Mouse (Mus musculus): ENCODE measurements around the gene Tac2. TPM values are rescaled to one million over a fixed set of nuclear protein-coding genes. Genes with fewer than 3 reads are reported as not detected.
A peak's percentile ranks its signal among the peaks of the same experiment; 100 is the strongest.

Gene Tac2
- total RNA-seq, 2 experiments from 2014 or later: 2.2 to 3.6 TPM

DNA sequence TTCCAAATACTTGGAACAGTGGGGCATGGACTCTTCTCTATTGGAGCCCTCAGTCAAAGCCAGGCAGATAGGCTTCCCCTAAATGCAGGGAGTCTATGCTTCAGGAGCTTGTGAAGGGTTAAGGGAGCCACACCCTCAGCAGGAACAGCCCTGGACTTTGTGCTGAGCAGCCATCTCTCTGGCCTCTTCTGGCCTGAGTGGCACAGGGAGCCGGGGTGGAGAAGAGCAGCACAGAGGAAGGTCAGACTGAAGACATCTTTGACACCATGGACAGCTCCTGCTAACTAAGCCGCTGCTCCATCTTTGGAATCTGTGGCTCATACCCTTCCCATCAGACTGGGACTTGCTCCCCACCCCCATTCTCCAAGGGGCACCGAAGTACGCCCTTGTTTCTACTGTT, 21.0 kb upstream of the Tac2 start:
- no peak for DNase-seq (ENCODE audit: low spot score in 2 of 2)
- Histone ChIP-seq H3K4me3 (no peak overlapping the region), H3K27ac (no peak overlapping the region)
- no peak for TF ChIP-seq CTCF (conservative IDR thresholded peaks at IDR 0.05)

DNA sequence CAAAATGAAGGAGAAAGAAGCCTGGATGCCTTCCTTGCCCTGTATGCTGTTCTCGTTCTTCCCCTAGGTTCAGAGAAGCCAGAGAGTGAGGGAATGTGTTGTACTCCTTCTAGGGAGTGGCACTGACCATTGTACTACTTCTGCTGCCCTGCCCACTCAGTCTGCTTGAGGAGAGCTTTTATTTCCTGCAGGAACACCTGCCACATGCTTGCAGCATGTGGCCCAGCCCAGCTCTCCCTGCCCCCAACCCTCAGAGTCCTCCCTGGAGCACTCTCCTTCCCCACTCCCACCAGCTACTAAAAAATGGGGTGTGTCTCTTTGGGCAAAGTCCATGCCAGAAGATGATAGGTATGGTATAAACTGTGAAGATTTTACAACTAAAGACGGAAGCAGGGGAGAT, 20.0 kb upstream of the Tac2 start:
- no peak overlapping the region for H3K27ac ChIP-seq
- DNase-seq (ENCODE audit: low spot score in 2 of 2): no peak
- no peak for TF ChIP-seq CTCF (conservative IDR thresholded peaks at IDR 0.05)
- H3K4me3 ChIP-seq: no peak overlapping the region

DNA sequence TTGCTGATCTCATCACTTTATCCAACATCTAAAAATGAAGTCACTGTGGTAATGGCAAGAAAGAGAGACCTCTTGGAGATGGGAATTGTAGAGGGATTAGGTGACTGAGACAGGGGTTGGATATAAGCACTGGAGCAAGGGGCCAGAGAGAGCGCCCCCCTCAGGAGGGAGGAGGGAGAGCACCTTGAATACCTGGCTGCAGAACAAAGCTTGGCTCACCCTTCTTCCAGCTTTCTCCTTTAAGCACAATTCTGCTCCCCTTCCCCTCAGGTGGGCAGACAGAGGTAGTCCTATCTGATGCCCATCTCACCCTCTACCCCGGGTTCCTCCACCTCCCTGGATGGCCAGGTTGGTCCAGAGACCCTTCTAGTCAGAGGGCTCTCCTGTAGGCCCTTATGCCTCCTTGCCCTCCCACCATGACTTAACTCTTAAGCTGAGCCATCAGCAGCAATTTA, 19.5 kb upstream of the Tac2 start, which contains the start of gene Myo1a:
TSS of gene Myo1a (plus strand) at position 405 of the 455 bp plus-strand sequence.
- no peak within 1 kb of the TSS for H3K4me3 ChIP-seq
- no peak for DNase-seq (ENCODE audit: low spot score in 2 of 2)
- TF ChIP-seq CTCF (conservative IDR thresholded peaks at IDR 0.05): peak; percentile 44
- no peak within 1 kb of the TSS for H3K27ac ChIP-seq

DNA sequence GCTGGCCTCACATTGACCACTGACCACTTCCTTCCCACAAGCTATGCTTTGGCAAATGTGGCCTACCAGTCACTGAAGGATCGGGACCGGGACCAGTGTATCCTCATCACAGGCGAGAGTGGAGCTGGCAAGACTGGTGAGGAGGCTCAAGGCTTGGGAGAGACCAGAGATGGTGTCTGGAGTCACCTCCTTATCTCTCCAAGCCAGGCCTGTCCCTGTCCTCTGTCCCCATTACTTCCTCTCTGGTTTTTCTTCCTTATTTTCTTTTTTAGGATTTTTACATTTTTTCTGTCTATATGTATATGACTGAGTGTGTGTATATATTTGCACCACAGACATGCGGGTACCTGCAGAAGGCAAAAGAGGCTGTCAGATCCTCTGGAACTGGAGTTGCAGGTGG, 18.5 kb upstream of the Tac2 start:
- no peak overlapping the region for H3K4me3 ChIP-seq

DNA sequence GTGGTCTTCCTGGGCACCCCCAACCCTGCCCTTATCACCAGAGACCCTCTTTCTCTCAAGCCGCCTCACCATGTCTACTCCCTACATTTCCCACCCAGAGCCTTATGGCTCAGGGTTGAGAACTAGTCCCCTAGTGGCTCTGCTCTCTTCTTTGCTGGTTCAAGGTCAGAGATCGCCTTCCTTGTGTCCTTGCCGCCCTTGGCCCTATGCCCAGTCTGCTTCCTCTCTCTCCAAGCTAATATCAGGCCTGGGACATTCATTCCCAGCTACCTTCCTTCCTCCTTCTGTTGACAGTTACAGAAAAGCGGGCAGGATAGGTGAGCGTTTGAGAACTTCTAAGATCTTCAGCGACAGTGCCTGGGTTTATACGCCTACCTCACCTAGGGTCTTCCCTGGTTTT, 16.6 kb upstream of the Tac2 start:
- TF ChIP-seq CTCF (conservative IDR thresholded peaks at IDR 0.05): no peak
- H3K4me3 ChIP-seq: no peak overlapping the region
- H3K27ac ChIP-seq: no peak overlapping the region
- no peak for DNase-seq (ENCODE audit: low spot score in 2 of 2)

More for the DNA sequence above, 18.5 kb upstream of the Tac2 start:
- DNase-seq (ENCODE audit: low spot score in 2 of 2): no peak
- TF ChIP-seq CTCF (conservative IDR thresholded peaks at IDR 0.05): no peak
- no peak overlapping the region for H3K27ac ChIP-seq

DNA sequence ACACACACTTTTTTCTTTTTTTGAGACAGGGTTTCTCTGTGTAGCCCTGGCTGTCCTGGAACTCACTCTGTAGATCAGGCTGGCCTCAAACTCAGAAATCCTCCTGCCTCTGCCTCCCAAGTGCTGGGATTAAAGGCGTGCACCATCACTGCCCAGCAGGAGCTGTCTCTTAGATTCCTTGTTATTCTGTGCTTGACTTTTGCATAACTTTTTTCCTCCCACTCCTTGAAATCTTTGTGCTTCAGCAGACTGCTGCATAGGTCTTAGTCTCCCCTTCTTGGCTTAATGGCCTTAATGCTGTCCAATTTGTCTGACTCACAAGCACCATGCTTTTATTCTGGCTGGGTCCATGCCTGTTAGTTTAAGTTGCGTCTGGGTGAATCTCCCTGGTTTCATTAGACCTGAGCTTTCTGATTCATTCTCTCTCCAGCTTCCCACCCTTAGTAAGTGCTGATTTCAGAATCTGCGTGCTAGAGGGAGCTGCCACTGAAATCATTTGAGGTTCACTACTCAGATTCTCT, 15.4 kb upstream of the Tac2 start:
- Histone ChIP-seq H3K4me3 (no peak overlapping the region), H3K27ac (no peak overlapping the region)
- no peak for TF ChIP-seq CTCF (conservative IDR thresholded peaks at IDR 0.05)
- DNase-seq (ENCODE audit: low spot score in 2 of 2): no peak

DNA sequence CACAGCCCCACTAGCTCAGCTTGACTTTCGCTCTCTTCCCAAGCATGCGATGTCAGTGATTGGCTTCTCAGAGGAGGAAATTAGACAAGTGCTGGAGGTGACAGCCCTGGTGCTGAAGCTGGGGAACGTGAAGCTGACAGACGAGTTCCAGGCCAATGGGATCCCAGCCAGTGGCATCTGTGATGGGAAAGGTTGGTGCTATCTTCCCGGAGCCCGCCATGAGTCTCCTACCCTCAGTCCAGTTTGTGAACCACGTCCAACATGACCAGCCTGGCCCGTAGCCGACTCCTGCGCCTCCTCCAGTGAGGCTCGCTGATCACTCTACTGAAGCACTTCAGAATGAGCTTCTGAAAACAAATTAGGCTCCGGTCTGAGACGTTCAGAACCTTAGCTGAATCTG, 13.9 kb upstream of the Tac2 start:
- no peak for TF ChIP-seq CTCF (conservative IDR thresholded peaks at IDR 0.05)
- Histone ChIP-seq H3K4me3 (no peak overlapping the region), H3K27ac (no peak overlapping the region)
- DNase-seq (ENCODE audit: low spot score in 2 of 2): no peak

DNA sequence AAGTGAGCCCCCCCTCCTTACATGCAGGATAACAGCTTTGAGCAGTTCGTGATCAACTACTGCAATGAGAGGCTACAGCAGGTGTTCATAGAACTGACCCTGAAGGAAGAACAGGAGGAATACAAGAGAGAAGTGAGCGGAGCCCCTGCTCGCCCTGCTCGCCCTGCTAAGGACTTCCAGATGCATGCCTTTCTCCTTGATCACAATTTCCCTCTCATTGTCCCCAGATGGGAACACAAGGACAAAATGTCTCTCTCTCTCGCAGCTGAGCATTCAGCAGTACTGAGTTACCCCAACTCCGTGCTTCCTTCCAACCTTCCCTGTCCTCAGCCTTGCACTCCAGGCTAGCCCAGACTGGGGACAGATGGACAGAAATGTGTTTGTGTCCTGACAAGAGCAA, 11.5 kb upstream of the Tac2 start:
- no peak overlapping the region for H3K27ac ChIP-seq
- no peak overlapping the region for H3K4me3 ChIP-seq
- TF ChIP-seq CTCF (conservative IDR thresholded peaks at IDR 0.05): no peak
- DNase-seq (ENCODE audit: low spot score in 2 of 2): no peak

DNA sequence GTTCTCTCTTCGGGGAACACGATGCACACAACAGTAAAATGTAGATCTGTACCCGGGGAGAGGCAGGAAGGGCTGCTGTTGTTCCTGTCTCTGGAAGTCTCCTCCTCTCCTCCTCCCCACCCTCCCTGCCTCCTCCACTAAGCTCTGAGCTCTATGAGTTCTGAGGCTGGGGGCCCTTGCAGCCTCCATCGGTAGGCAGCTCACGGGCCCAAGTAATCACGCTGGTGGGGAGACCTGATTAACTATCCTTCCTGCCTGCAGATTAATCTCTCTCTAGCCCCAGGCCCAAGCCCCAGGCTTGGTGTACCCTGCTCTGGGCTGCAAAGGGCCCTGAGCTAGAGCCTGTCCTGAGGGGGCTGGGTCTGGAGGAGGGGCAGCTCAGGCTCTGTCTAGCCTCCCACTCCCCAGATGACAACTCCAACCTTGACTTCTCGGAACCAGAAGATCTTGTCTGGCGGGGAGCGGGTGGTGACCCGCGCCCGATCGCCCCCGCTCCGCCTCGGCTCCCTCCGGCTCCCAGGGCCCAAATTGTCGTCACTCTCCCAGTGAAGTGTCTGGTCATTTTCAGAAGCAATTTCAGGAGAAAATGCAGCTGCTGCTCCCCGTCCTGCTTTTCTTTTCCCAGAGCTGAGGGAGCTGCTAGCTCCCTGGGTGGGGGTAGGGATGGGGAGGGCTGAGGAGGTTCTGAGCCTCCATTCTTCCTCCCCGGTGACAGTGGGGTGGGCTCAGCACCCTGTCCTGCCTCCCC, 2.4 kb upstream of the Tac2 start:
- peak in 1 of 2 experiments; percentile 32 for DNase-seq (ENCODE audit: low spot score in 2 of 2)
- no peak for TF ChIP-seq CTCF (conservative IDR thresholded peaks at IDR 0.05)
- H3K27ac ChIP-seq: peak overlapping the region; percentile 83
- peak overlapping the region; percentile 22; the same call in 1 of the 2 replicates for H3K4me3 ChIP-seq

DNA sequence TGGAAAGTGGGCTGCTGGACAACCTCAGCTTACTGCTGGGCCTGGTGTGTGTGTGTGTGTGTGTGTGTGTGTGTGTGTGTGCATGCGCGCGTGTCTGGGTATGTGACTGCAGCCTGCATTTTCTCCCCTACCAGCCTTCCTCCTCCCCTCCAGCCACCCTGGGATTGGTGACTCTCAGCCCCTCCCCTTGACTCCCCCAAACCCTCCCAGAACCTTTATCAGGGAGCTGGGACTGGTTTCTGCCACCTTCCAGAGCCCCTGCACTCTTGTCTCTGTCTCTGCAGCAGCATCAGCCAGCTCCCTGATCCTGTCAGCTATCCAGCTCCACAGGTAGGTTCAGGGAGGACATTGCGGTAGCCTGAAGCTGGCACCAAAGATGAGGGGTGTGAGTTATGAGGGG, 858 bp downstream of the Tac2 start:
- TF ChIP-seq CTCF (conservative IDR thresholded peaks at IDR 0.05): no peak
- DNase-seq (ENCODE audit: low spot score in 2 of 2): no peak
- H3K27ac ChIP-seq: no peak overlapping the region
- H3K4me3 ChIP-seq: no peak overlapping the region

DNA sequence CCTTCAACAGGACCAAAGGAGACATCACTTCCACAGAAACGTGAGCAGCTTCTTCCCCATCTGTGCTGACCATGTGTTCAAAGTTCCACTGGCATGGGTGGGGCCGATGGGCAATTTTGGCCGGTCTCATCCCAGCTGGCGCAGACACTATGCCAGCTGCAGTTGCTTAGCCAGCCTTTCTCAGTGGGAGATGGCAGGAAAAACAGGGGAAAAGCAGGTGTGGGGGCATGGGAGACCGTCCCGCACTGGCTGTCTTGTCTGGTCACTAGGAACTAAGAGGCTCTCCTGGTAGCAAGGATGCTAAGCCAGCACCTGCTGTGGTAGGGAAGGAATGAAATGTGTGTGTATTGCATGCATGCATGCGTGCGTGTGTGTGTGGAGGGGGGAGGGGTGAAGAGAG, 4.2 kb downstream of the Tac2 start:
- no peak for DNase-seq (ENCODE audit: low spot score in 2 of 2)
- H3K27ac ChIP-seq: no peak overlapping the region
- H3K4me3 ChIP-seq: no peak overlapping the region
- no peak for TF ChIP-seq CTCF (conservative IDR thresholded peaks at IDR 0.05)

DNA sequence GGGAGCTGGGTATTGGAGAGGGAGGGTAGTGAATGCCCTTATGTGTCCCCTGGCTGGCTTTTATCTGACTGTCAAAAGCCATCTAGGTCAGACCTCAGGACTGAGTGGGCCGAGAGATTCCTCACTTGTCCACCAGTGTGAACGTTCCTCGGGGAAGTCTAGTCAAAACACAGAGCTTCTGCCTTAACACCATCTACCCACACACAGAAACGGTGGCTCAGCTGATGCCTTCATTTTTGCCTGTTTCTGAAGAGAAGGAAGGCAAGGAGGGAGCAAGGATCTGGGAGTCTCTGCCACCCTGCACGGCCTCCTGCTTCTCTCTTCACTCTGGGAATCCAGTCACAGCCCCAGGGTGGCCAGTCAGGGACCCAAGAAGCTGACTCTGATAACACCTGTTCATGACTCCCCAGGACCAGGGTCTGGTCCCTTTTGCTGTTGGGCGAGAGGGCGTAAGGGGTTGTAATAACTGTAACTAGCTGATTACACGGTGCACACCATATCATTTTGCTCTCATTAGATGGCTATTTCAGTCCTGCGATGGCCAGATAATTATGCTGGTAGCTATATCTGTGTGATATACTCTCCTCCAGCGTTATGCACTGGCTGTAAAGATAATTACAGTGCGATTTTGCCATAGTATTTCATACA, 6.1 kb downstream of the Tac2 start:
- no peak overlapping the region for H3K27ac ChIP-seq
- no peak for DNase-seq (ENCODE audit: low spot score in 2 of 2)
- H3K4me3 ChIP-seq: no peak overlapping the region
- no peak for TF ChIP-seq CTCF (conservative IDR thresholded peaks at IDR 0.05)

DNA sequence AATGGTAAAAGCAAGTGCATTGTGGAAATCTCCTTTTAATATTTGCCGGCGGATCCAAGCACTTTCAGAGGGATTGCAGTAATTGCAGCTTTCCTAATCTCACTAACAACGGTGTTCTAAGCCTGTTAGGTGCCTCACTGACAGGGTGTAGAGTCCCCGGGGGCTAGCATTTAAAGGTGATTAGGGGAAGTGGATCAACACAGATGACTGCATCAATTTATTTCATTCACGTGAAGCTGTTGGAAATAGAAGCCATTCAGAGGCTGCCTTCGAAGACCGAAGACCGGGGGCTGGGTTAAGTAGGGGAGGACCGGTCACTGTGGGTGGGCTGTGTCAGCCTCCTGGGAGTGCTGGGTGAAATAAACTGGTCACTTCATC, 6.6 kb downstream of the Tac2 start:
- DNase-seq (ENCODE audit: low spot score in 2 of 2): no peak
- Histone ChIP-seq H3K4me3 (no peak overlapping the region), H3K27ac (no peak overlapping the region)
- no peak for TF ChIP-seq CTCF (conservative IDR thresholded peaks at IDR 0.05)

DNA sequence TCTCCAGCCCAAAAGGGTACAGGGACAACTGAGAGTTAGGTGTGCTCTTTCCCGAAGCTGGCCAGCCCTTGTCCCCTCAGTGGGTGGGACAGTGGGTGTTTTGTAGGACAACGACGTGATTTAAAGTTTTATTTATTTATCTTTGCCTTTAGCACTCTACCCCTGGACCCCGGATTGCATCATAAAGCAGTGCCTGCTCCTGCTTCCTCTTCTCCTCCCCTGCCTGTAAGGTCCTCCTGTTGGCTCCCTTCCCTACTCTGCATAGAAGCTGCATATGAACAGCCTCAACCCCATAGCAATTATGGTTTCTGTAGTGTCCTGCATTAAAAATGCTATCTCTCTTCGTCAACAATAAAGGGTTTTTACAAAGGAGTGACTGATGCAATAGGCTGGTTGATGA, 7.1 kb downstream of the Tac2 start:
- DNase-seq (ENCODE audit: low spot score in 2 of 2): no peak
- no peak overlapping the region for H3K4me3 ChIP-seq
- TF ChIP-seq CTCF (conservative IDR thresholded peaks at IDR 0.05): no peak
- H3K27ac ChIP-seq: no peak overlapping the region

Data from layer of hippocampus, adult 2 months (tissue).